Mouse (Mus musculus) hematopoietic stem cell, adult 5-6 weeks (primary cell): Measurements from ENCODE around the gene Chat. TPM values are rescaled to one million over a fixed set of nuclear protein-coding genes. Genes with fewer than 3 reads are reported as not detected.
"Not testable (repeated sequence)": the region's sequence is repeated elsewhere in the genome, so short reads cannot be mapped to it uniquely, and the experiment has no call there.

Experiments used
- ATAC-seq, 2 experiments: fragments of 125-278 bp in 1 of 2; replicated peaks in 1 of 2; 2 replicates each; pipeline ENCODE4 v1.8.0; 2016 to 2017; ENCODE audit warnings: inconsistent platforms in 2 of 2, mild to moderate bottlenecking in 2 of 2, moderate number of reproducible peaks in 2 of 2, low read depth in 1 of 2, moderate TSS enrichment in 1 of 2; ENCODE audit not compliant: low FRiP score in 2 of 2, poor library complexity in 2 of 2, severe bottlenecking in 2 of 2, insufficient read depth in 1 of 2, low TSS enrichment in 1 of 2
- total RNA-seq: library from RNA; stranded (forward); fragments of 172-1452, 232-1000 nt; gene quantifications from 2 replicates; pipeline ENCODE4 v1.2.3, GENCODE M21; 2017

Gene Chat
- total RNA-seq, 1 experiment from 2014 or later = not detected

DNA sequence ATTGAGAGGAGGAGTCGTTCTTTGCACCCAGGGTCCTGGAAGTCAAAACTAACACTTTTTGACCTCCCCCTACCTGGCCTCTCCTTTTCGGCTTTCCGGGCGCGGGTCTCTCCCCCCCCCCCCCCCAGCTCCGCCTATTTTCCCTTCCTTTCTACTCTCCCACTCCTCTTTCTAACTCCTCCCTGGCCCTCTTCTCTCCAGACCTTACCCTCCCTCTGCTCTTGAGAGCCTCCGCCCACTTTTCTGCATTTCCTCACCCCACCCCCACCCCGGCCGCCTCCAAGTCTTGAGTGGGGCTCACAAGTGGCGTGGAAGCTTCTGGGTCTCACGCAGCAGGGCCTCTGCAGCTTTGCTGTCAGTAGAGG is 301 bp downstream of the Chat start:
- ATAC-seq = no peak

DNA sequence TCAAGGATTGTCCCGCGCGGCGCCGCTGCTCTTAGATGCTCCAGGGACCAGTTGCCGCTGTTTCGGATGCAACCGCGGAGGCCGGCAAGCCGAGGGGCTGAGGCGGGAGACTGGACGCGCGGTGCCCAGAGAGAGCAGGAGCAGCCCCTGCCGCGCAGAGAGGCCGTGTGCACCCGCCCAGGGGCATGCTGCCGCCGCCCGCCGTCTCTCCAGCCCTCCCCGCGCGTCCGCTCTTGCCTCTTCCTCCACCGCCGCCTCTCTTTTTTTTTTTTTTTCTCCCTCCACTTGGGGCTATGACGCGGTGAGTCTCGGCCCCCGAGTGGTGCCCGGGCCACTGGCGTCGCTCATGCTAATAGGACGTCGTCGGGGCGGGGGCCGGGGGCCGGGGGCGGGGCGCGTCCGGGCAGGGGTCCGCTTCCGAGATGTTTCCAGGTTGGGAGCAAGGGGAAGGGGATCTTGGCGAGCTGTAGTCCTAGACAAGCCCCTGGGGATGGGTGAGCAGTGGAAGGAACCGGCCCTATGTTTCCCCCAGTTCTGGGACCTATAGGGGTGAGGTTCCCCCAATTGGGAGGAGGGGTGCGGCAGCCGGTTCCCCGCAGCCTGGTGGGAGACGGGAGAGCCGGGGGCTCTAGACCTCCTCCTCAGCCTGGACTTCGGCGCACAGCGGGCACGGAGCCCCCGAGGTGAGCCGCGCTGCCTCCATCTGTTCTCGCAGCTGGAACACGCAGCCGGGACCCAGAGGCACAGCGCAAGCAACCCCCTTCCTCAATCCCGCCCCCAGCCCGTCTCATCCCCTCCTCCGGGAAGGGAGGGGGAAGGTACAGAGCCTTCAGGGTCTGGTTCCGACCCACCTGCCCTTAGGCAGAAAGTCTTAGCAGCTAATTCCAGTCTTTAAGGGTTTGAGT is 936 bp downstream of the Chat start, which contains the start of gene Slc18a3:
Gene Slc18a3 (minus strand): TSS at position 250 of the 905 bp plus-strand sequence.
- ATAC-seq = peak in 1 of 2 experiments; percentile 33; a peak in 1 of 4 replicates

DNA sequence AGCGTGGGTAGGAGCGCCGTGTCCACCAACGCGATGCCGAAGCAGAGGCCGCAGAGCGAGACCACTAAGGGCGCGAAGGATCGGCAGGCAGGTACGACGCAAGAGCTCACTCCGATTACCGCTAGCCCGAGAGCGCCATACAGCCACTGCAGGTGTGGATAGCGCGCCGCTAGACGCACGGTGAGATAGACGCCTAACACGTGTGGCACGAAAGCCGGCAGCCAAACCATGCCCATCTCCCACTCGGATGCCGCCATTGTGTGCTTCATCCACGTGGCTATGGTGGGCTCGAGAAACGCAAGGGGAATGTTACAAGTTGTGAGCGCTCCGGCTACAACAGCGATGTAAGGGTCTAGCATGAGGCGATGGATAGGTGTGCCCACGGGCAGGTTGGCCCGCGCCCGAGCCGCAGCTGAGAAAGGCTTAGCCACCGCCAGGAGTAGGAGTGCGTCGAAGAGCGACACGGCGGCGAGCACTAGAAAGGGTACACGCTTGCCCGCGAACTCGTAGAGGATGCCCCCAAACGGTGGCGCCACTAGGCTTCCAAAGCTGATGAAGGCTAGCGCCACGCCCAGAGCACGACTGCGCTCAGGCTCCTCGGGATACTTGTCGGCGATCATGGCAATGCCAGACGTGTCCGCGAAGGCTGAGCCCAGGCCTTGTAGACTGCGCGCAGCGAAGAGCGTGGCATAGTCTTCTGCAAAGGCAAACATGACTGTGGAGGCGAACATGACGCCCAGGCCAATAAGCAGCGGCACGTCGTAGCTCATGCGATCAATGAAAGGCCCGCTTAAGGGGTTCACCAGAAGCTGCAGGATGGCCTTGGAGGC is 2.4 kb downstream of the Chat start:
- ATAC-seq = no peak; a peak in 1 of 4 replicates

DNA sequence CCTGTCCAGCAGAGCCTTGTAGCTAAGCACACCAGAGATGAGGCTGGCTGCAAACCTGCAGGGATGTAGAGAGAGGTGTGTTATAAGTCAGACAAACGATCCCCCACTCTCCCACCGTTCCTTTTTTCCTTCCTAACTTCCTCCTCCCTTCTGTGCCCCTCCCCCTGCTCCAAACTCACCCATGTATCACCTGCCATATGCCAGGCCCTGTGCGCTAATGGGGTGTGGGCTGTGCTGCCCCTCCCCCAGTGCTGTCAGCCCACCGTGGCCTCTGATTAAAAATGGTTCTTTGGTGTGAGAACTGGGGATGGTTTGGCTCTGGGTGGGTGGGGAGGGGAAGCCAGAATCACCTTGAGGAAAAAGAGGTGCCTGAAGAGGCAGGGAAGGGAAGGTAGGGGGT is 13.2 kb downstream of the Chat start:
- ATAC-seq = no peak

DNA sequence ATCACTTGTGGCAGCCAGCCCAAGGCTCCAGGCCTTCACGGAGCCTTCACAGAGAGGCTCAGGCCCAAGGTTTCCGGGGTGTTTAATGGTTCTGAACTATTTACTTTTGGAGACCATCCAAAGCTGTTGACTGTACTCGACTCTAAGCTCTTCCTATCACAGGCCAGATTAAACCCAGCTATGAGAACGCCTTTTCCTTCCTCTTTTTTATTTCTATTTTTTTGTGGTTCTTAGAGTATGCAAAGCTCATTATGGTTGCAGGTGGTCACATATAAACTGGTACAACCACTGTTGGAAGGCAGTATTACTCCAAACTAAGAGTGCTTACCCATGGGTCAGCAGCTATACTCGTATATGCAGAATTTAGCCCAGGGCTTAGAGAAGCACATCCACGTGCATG is 18.8 kb downstream of the Chat start:
- no peak for ATAC-seq

DNA sequence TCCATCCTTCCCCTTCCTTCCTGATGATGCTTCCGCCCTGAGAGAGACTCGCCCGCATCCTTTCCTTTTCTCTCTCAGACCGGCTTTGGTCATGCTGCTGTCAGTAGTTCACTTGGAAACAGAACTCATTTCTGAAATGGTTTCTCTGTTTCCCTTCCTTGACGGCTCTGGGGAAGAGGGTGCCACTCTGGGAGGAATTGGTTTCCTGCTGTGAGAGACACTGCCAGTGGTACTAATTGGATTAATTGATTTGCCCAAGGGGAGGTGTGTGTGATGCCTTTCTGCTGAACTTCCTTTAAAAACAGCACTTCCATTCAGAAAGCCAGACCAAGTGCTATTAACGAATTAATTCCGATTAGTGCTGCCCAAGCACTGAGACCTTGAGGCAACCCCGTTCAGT is 22.3 kb downstream of the Chat start:
- ATAC-seq = no peak

DNA sequence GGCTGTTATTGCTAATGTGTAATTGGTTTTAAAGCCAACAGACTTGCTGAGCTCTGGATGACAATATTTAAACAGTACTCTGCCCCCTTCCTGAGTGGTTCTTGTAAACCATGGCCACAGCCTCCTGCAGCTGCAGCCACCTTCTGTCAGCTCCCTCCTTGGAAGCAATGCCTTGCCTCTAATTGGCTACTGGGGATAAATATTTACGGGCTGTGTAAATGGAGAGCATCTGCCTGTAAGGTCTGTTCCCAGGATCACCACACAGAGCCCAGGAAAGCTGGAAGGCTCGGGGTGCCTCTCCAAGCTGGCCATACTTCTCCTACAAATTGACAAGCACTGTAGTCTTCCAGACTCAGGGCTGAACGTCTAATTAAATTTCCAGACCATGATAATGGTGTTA is 26.0 kb downstream of the Chat start:
- ATAC-seq = no peak

DNA sequence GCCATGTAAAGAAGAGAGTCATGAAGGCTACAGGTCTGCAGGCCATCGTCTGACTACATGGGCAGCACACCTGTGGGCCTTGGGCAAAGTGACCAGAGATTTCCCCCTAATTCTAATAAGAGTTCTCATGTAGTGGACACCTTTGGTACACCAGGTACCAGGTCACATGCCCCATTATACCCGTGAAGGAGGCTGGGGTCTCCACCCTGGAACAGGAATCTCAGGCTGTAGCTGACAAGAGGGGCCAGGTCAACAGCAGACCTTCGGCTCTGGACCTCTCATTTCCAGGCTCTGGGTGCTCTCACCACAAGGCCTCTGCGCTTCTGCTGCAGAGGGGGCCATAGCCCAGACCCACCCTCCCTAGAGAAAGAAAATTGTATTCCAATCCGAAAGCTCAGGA is 26.5 kb downstream of the Chat start:
- ATAC-seq = no peak

DNA sequence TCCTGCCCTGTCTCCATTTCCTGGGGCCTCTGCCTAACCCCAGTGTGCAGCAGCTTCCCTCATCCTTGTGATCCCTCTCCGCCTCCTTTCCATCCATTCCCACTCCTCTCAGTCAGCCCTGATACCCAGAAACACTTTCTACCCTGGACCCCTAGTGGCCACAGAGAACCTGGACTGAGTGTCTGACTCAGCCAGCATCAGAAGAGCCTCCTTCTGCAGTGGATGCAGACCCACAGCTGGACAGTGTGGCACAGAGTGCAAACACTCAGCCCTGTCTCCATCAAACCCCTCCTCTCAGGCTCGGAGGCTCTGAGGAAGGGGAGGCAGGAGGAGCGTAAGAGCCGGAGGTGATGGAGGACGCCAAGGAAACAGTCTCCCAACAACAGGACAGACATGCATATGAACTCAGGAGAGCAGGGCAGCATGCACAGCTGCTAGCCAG is 28.4 kb downstream of the Chat start:
- no peak for ATAC-seq

DNA sequence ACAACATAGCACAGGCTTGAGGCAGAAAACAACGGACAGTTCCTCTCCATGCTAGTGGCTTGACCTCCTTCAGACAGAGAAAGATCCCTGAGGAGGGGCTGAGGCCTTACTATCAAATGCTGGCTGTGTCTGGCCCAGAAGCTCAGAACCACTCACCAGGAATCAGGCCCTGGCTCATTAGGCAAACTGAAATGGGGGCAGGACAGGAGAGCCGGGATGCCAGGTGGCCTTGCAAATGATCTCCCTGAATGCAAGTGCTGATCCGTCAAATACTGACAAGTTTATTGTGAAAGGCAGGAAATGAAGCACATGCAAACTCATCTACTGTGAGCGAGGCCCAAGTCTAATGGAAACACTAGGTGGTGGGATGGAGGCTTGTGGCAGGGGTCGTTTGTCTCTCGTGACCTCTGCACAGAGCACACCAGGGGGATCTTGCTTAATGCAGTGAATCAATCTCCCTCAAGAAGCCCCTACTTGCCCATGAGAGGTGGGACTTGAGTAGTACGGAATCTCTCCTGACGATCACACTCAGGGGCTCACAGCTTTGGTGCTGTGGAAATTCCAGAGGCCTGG is 36.7 kb downstream of the Chat start:
- no peak for ATAC-seq

DNA sequence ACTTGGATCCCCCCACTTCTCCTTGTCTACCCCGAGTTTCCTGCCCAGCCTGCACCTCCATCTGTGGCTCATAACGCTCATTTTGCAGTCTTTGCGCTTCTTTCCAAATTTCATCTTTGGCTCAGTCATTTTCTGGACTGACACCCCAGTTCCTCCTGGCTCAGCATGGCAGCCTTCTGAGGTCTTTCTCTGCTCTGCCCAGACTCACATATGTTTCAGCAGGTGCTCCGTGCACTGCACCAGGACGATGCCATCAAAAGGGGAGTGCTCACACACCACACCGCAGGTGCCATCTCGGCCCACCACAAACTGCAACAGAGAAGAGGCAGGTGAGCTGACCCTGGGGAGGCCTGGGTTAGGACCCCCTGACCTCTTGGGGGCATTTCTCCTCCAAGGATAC is 41.8 kb downstream of the Chat start:
- no peak for ATAC-seq

DNA sequence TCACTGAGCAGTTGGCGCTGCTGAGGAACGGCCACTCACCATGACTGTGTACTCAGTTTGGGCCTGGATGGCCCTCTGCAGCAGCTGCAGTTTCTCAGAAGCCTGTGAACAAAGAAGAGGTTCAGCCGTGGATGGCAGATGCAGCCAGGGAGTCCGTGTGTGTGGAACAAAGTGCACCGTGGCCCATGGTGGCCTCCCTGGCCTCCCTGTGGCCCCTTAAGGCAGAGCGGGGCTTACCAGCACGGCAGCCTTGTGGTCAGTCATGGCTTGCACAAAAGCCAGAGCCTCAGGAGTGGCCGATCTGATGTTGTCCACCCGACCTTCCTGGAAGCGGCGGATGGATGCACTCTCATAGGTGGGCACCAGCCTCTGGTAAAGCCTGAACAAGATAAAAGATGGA is 47.0 kb downstream of the Chat start:
- no peak for ATAC-seq

DNA sequence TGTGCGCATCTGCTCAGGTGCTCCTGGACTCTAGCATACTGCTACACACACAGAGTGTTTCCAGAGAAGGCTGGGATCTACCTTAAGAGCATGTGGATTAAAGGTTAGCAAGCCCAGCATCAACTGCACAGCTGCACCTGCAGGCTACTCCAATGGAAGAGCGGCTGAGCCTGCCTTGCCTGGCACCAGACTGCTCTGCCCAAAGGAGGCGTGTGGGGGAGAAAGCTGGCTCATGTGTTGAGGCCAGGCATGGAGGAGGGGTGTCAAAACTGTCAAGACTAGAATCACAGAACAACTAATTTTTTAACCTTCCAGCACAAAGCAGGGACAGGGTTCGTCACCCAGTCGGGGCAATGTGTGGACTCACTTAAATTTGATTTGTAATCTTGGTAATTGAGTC is 53.7 kb downstream of the Chat start:
- no peak for ATAC-seq

DNA sequence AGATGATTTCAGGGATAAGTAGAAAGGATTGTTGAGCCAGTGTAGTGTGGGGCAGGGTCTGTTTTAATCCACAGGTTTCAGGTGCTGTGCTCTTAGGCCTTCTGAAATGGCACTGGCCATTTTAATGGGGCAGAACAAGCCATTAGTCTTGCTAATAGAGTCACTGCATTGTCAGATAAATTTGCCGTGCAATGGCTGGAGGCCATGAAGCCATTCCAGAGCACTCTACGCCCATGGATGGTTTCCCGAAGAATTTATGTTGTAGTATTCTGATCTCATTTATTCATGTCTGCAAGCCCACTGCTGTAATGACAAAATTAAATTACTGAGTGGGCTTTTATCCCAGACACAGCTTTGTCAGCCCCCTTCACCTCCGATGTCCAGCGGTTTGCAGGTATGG is 55.7 kb downstream of the Chat start:
- no peak for ATAC-seq

DNA sequence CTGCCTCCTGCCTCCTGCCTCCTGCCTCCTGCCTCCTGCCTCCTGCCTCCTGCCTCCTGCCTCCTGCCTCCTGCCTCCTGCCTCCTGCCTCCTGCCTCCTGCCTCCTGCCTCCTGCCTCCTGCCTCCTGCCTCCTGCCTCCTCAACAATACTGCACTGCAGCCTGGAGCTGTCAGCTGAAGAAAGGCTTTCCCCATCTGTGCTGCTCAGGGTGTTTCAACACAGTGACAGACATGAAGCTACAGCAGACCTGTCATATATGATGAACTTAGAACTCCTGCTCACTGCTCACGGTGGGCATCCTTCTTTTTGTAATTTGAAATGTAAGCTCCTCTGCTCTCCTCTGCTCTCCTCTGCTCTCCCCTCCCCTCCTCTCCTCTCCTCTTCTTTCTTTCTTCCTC is 60.4 kb downstream of the Chat start:
- not testable (repeated sequence) for ATAC-seq

DNA sequence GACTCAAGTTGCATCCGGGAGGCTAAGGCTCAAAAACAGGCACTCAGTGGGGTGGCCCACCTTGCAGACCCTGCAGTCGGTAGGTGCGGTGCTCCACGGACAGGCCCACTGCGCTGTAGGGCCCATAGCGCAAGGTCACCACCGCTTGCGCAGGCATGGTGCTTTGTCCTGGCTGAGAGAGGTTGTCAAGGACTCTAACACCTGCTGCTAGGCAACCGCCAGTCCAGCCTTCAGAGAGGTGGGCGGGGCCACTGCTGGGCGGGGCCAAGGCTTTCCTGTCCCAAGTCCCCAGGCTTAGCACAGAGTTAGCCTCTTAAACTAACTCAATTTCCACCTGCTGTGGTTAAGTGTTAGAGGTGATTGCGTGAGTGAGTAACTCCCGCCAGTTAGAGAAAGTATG is 77.6 kb downstream of the Chat start, which contains the start of gene 1700024G13Rik:
Gene 1700024G13Rik (minus strand): TSS at position 196 of the 400 bp plus-strand sequence.
- peak; percentile 42; a peak in 1 of 4 replicates for ATAC-seq

DNA sequence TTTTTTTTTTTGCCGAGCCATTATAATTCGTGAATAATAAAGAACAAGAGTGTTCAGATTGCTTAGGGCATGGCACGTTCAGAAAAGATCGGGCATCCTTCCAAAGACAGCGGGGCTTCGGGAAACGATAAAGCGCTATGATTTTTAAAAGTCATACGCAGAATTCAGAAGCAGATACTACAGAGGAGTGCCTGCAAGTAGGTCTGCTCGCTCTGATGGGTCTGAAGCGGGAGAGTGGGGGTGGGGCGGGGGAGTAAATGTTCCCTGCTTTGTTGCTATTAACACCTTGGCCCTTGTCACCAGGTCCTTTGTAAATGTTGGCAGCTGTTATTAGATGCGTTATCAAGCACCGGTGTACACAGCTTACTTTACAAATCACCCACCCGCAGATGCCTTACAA is 84.2 kb downstream of the Chat start:
- ATAC-seq = no peak

DNA sequence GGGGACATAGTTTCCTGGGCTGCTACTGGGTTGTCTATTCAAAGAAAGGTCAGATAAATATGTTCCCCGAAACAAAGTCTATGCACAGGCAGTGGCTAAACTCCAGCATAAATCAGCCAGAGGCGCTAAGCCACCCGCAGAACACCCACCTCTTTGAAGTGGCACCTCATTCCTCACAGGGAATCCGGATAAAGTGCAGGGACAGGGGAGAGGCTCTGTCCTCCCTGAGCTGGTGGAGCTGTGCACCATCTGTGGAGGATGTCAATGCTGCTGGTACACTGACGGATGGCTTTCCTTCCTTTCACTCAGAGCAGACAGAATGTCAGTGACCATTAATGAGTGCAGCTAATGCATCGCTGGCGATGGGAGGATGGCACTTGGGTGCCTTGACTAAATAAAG is 84.7 kb downstream of the Chat start:
- no peak for ATAC-seq
